Mouse (Mus musculus): ENCODE measurements around the gene Grem1.

GRCm38 (mm10) chr2:113795186-113795585 lies 36.7 kb upstream of the Grem1 start:
- no peak for TF ChIP-seq POLR2A (IDR thresholded peaks at IDR 0.05; ENCODE audit: extremely low read depth, insufficient read depth, low read length)
- no peak for TF ChIP-seq CTCF (IDR thresholded peaks at IDR 0.05; ENCODE audit: extremely low read depth, insufficient read depth, low read length)

Measured in cortical plate, adult 2 months (tissue).